Mouse (Mus musculus): ENCODE results near the gene Gm45140.

Gene Gm45140

GRCm38 (mm10) chr6:87835695-87836094 lies at the start of gene Gm45140:
Gm45140 (minus strand) TSS chr6:87835795.
- DNase-seq (ENCODE audit: low spot score) = no peak

- peak; percentile 74 for DNase-seq (ENCODE audit: low spot score)
These were observed 47.2 kb upstream of the Gm45140 start for GRCm38 (mm10) chr6:87882816-87883215.

GRCm38 (mm10) chr6:87882221-87882620 lies 46.6 kb upstream of the Gm45140 start:
- DNase-seq (ENCODE audit: low spot score) = no peak

GRCm38 (mm10) chr6:87879628-87880027 lies 44.0 kb upstream of the Gm45140 start:
- DNase-seq (ENCODE audit: low spot score) = no peak

DNA sequence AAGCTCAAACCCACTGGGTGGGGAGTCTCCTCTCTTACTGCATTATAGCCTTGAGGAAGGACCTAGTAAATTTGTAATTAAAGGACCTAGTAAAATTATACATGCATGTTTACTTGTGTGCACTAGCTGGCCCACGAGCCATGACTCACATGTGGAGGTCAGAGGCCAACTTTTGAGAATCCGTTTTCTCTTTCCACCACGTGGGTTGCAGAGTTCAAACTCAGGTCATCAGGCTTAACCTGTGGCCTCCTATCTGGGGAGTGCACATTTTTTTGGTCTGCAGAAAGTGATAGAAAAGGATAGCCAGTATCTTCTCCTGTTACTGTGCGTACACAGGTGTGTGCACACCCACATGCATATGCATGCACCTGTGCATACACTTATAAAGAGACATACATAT lies 43.4 kb upstream of the Gm45140 start:
- no peak for DNase-seq (ENCODE audit: low spot score)

- DNase-seq (ENCODE audit: low spot score) = peak; percentile 84
These were observed 40.6 kb upstream of the Gm45140 start for GRCm38 (mm10) chr6:87876068-87876643.

DNA sequence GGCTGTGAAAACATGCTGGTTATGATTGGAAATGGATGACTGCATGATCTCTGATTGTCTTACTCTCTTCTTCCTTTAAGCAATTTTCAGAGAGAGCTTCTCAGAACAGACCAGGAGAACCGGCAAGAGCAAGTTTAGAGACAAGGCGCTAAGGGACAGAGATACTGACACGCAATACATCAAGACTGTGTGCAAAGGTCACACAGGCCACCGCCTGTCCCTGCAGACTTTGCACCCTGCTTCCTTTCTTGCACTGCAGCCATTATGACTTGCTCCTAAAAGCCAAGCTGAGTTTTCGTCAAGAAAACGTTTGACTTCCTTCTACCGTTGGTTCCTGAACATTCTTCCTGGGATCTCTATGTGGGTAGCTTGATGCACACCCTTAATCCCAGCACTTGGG lies 40.0 kb upstream of the Gm45140 start:
- DNase-seq (ENCODE audit: low spot score) = no peak

GRCm38 (mm10) chr6:87875083-87875482 lies 39.5 kb upstream of the Gm45140 start:
- peak; percentile 30 for DNase-seq (ENCODE audit: low spot score)

DNA sequence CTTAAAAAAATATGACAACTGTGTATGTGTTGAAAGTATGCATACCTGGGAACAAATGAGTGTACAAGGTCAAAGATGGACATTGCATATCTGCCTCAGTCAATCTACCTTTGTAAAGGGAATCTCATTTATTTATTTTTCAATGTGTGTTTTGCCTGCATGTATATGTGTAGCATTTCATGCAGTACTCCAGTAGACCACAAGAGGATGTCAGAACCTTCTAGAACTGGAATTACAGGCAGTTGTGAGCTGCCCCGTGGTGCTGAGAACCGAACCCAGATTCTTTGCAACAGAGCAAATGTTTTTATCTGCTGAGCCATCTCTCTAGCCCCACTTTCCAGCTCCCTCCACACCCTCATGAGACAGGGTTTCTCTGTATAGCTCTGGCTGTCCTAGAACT lies 38.4 kb upstream of the Gm45140 start:
- no peak for DNase-seq (ENCODE audit: low spot score)

DNA sequence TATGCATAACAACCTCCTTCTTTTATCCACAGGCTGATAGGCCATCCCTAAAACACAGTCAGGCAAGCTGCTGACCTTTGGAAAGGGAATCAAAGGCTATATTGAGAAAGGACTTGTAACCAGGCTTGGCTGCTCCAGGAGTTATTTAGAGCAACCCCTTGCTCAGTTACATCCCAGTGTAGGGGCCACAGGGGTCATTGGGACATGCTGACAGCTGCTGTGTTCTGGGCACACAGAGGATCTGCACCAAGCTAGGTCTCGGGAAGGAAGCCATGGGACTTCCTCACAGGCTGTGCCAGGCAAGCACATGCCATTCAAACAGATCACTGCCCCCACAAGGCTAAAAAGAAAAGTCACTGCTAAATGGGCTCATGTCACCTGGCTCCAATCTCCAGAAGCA lies 37.5 kb upstream of the Gm45140 start:
- no peak for DNase-seq (ENCODE audit: low spot score)

DNA sequence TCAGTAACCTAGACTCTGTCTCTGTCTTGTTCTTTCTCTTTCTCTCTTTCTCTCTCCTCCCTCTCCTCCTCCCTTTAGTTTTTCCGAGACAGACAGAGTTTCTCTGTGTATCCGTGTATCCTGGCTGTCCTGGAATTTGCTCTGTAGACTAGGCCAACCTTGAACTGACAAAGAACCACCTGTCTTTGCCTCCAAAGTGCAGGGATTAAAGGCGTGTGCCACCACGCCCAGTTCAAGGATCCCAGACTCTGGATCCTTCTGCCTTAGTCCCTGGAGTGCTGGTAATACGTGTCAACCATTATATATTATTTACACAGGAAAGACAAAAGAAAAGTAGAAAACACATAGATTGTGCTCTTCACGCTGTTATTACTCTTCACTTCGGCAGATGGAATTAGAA lies 35.6 kb upstream of the Gm45140 start:
- no peak for DNase-seq (ENCODE audit: low spot score)

- DNase-seq (ENCODE audit: low spot score) = no peak
These were observed 34.8 kb upstream of the Gm45140 start for GRCm38 (mm10) chr6:87870440-87870839.

DNA sequence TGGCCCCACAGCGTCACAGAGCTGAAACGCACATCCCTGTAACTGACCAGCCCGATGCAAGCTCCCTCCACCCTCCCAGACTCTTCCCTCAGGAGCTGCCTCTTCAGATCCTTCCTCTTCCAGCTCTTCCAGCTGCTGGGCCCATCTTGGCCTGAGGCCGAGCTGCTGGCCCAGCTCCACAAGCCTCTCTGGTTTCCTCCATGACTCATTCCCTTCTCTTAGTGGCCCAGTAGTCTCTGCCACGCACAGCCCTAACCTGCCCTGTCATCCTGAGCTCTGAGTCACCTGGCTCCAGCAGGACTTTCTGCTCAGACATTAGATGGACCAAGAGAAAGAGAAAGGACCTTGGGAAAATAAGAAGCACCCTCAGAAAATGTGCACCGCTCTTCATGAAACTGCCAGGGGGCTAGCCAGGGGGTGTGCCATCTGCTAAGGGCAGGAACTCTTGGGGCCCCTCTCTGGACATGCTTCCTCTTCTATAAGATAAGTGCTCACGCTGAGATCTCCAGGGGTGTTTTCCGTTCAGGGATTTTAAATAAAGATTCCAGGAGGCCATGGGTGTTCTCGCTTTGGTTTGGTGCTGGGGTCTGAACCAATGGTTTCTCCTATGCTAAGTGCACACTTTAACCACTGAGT lies 33.4 kb upstream of the Gm45140 start:
- DNase-seq (ENCODE audit: low spot score) = peak; percentile 79

GRCm38 (mm10) chr6:87867256-87867655 lies 31.7 kb upstream of the Gm45140 start:
- DNase-seq (ENCODE audit: low spot score) = no peak

- DNase-seq (ENCODE audit: low spot score) = no peak
These were observed 30.6 kb upstream of the Gm45140 start for GRCm38 (mm10) chr6:87866211-87866610.

DNA sequence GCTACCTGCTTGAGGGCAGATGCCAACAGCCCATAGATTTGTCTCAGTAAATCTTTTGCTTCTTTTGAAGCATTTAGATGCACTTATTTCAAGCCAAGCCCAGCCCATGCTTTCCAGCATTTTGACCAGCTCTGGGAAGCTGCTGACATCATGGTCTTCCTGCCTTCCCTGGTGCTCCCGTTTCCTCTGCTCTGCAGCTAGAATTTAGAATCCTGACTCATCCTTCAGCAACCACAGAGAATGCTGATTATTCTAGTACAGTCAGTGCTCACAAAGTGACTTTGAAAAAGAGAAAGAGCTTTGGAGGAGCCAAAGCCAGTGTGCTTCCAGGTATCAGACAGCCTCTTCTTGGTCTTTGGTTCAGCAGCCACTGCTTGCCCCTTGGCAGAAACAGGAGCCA lies 21.5 kb upstream of the Gm45140 start:
- DNase-seq (ENCODE audit: low spot score) = no peak

DNA sequence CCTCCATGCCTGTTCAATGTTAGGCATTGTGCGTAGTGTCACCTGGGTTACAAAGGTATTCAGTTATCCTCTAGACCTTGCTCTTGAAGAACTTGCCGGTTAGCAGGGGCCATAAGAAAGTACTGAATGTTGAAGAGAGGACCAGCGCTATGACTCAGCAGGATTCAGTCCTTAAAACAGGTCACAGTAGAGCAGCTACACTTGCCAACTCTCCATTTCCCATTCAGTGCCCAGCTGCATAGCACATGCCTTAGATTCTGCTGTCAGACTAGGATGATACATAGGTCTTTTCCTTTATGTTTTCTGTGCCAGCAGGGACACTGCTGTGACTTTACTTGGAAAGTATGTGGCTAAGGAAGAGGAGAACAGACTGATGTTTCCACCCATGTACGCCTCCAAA lies 17.9 kb upstream of the Gm45140 start:
- DNase-seq (ENCODE audit: low spot score) = no peak

GRCm38 (mm10) chr6:87851871-87852270 lies 16.3 kb upstream of the Gm45140 start:
- no peak for DNase-seq (ENCODE audit: low spot score)

DNA sequence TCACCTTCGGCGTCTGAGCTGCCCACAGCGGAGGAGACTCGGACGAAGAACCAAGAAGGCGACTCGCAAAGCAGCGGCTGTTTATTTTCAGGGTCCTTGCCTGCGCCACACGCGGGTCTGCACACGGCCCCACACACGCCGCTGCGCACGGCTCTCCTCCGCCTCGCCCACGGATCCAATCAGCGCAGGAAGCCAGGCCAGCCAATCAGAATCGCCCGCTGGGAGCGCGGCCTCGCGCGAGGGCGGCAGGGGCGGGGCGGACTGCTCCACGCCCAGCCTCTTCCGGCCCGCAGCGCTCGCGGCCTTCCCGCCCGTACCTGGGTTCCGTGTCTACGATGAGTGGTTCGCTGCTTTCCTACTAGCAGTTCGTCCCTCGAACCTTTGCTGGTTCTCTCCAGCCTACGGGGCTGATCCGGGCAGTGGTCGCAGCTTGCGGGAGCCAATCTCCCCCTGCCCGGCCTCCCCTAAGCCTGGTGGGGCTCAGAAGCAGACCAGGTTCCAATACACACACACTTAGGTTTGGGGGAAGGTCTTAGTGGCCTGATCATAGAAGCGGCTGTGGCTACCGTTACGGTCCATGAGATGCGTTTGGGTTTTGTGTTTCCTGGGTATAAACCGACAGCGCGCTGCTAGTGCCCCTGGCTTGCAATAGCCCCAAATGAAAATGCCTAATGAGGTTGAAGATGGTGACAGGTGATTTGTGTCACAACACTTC lies 15.5 kb upstream of the Gm45140 start, which contains the start of gene Cnbp:
TSS of gene Cnbp (minus strand) at position 207 of the 715 bp plus-strand sequence.
- DNase-seq (ENCODE audit: low spot score) = peak; percentile 93

- DNase-seq (ENCODE audit: low spot score) = no peak
These were observed 14.7 kb upstream of the Gm45140 start for GRCm38 (mm10) chr6:87850155-87850899.

DNA sequence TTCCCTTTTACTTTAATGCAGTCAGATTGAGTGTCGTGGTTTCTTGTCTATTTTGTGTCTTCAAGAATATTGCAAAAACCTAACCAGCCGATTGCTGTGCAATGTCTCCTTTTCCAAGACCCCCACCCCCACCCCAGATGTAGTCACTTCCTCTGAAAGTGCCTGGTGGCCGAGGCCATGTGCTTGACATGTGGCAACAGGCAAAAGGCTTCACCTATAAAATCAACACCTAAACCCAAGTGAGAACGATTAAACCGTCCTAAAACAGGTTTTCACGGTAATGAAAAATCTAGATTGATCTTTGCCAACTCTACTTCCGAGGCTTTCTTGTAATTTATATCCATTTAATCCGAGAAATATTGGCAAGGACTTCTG lies 14.2 kb upstream of the Gm45140 start:
- no peak for DNase-seq (ENCODE audit: low spot score)

DNA sequence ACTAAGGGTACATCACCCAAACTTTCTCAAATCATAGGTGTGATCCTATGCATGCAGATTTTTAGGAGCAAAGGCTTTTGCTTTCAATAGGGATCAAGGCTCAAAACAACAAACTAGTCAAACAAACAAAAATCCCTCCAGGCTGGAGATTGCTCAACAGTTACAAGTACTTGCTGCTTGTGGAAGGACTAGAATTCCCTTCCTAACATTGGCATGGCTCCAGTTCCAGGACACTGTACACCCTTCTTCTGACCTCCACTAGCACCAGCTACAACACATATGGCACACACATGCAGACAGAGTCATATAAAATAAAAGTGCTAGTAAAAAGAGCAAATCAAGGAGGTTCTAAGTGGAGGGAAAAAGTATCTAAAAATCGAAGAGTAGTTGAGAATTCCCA lies 11.2 kb upstream of the Gm45140 start:
- no peak for DNase-seq (ENCODE audit: low spot score)
